Mouse (Mus musculus): Measurements from ENCODE around the gene Plcl2.

The Plcl2 gene

DNA sequence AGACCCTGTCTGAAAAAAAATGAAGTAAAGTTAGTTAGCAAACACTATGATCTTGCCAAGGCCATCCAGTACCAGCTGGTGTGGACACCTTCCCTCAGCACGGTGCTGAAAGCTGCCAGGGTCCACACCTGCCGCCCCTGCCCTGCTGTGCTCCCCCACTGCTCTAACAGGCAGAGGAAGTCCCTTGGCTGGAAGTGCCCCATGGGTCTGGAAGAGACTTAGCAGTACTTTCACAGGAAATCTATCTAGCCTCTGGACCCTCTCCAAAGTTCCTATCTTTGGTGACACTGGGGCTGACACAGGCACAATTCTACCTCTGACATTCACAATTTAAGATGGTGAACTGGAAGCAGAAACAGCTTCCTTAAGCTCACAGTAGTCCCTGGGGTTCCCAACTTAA is 227.9 kb downstream of the Plcl2 start:
- DNase-seq (ENCODE audit: low spot score), result no peak

Measured in c-Kit-positive CD71-positive TER-119-positive erythroid progenitor cells, embryonic 14.5 days (primary cell).